Mouse (Mus musculus) kidney, embryonic 15.5 days (tissue): ENCODE data around the gene Map1lc3b. TPM values are rescaled to one million over a fixed set of nuclear protein-coding genes. Genes with fewer than 3 reads are reported as not detected.

Experiments
- ATAC-seq: fragments of 200-750 bp; cut with Nextera tagmentation; replicated peaks from 2 replicates; pipeline ENCODE4 v1.8.0; 2017; ENCODE audit warnings: moderate TSS enrichment; ENCODE audit not compliant: low FRiP score
- H3K27ac ChIP-seq: fragments of 300-500 bp; sonication (generic); 2 replicates; pipeline ENCODE4 v1.5.1; 2015; ENCODE audit warnings: mild to moderate bottlenecking, inconsistent platforms
- H3K27me3 ChIP-seq: fragments of 300-500 bp; sonication (generic); 2 replicates; pipeline ENCODE4 v1.6.1; 2015; ENCODE audit warnings: inconsistent platforms
- H3K36me3 ChIP-seq: fragments of 300-500 bp; sonication (generic); 2 replicates; pipeline ENCODE4 v1.6.1; 2015; ENCODE audit warnings: inconsistent platforms
- H3K4me1 ChIP-seq: fragments of 300-500 bp; sonication (generic); 2 replicates; pipeline ENCODE4 v1.6.1; 2015; ENCODE audit warnings: inconsistent platforms
- H3K4me2 ChIP-seq: fragments of 300-500 bp; sonication (generic); 2 replicates; pipeline ENCODE4 v1.6.1; 2015; ENCODE audit warnings: moderate library complexity, mild to moderate bottlenecking, inconsistent platforms
- H3K4me3 ChIP-seq: fragments of 300-500 bp; sonication (generic); replicated peaks from 2 replicates; pipeline ENCODE4 v1.5.1; 2015; ENCODE audit warnings: mild to moderate bottlenecking, inconsistent platforms
- H3K9ac ChIP-seq: fragments of 300-500 bp; sonication (generic); 2 replicates; pipeline ENCODE4 v1.6.1; 2015; ENCODE audit warnings: mild to moderate bottlenecking, inconsistent platforms
- H3K9me3 ChIP-seq: fragments of 300-500 bp; sonication (generic); replicated peaks from 2 replicates; pipeline ENCODE4 v1.6.1; 2016; ENCODE audit warnings: inconsistent platforms
- WGBS: fragments of 180-500 bp; shearing (Covaris S2); methylation state at CpG from one replicate; pipeline ENCODE4 v1.1.7; 2015; ENCODE audit warnings: mixed read lengths; 5-methylcytosine and 5-hydroxymethylcytosine counted together
- polyA plus RNA-seq: library from polyadenylated mRNA; unstranded; fragments of >200 nt; fragmentation: Nextera tagmentation; extraction: Ambion mirVana; gene quantifications from 2 replicates; pipeline ENCODE4 v1.2.1, GENCODE M21; 2015

The Map1lc3b gene
- polyA plus RNA-seq, 1 experiment from 2014 or later = 183 TPM

DNA sequence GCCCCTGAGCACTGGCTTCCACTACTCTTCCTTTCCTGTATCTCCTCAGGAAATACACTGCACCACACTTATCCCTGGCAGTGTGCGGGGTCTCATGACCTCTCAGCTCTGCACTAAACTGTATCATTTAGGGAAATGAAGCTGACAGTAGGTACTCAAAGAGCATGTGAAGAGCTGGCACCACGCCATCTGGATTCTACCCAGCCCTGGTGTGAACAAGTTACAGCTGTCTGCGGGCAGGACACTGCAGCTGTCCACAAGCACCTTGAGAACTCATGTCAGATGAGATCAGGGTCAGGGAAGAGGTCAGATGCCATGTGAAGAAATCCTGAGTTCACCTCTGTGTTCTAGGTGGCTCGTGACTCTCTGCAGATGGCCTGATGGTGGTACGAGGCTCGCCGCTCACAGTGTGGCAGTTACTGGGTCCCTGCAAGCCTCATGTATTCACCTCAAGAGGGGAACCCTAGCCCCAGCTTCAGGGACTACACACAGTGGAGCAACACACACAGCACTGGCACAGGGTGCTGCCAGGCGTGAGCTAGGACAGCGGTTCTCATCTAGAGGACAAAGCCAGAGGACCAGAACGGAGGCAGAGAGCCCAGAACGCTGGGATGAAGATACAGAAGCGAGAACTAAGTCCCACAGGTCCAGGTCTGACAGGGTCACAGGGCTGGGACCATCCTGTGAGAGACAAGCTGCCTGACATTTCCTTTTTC is 30.8 kb downstream of the Map1lc3b start:
- no peaks in the 10 kb centered on the region for H3K9me3 ChIP-seq
- WGBS = 76% methylated on average over 12 of the region's 12 CpGs
- no peak overlapping the region for H3K4me2 ChIP-seq
- no peak overlapping the region for H3K9ac ChIP-seq
- ATAC-seq = no peak
- no peak overlapping the region for H3K4me3 ChIP-seq
- peak overlapping the region; percentile 76; the same call in 1 of the 2 replicates for H3K27ac ChIP-seq
- peaks cover 21% of the 10 kb centered on the region for H3K36me3 ChIP-seq
- H3K4me1 ChIP-seq = peaks cover 47% of the 10 kb centered on the region
- H3K27me3 ChIP-seq = no peaks in the 10 kb centered on the region

- Histone ChIP-seq H3K4me1 (peaks cover 55% of the 10 kb centered on the region), H3K27ac (0 out of 2 replicates have a peak overlapping the region, but pooled peaks have one; percentile 76), H3K9ac (no peak overlapping the region), H3K36me3 (peaks cover 21% of the 10 kb centered on the region), H3K4me3 (no peak overlapping the region), H3K27me3 (no peaks in the 10 kb centered on the region), H3K4me2 (no peak overlapping the region), H3K9me3 (no peaks in the 10 kb centered on the region)
- 48% methylated on average over 1 of the region's 1 CpGs for WGBS
- no peak for ATAC-seq
These were observed 31.7 kb downstream of the Map1lc3b start for GRCm38 (mm10) chr8:121621879-121622278.

DNA sequence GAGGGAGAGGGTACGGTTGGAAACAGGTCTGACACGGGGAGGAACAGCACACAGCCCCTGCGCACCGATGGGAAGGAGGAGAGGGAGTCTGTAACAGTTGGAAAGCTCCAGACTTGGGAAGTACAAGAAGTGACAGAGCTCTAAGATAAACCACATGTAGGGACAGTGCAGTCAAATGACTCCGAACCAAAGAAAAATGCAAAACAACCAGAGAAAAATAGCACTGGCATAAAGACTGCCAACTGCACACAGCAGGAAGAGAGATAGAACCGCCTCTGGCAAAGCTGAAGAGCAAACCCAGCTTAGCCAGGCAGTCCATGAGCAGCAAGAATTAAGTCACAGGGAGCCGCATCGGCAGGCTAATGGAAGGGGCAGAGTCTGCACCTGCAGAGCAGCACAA is 32.9 kb downstream of the Map1lc3b start:
- Histone ChIP-seq H3K9me3 (no peaks in the 10 kb centered on the region), H3K36me3 (peaks cover 25% of the 10 kb centered on the region), H3K4me2 (no peak overlapping the region), H3K4me3 (no peak overlapping the region), H3K9ac (no peak overlapping the region), H3K27ac (no peak overlapping the region), H3K4me1 (peaks cover 55% of the 10 kb centered on the region), H3K27me3 (no peaks in the 10 kb centered on the region)
- 90% methylated on average over 8 of the region's 8 CpGs for WGBS
- no peak for ATAC-seq

- Histone ChIP-seq H3K4me3 (no peak overlapping the region), H3K4me1 (peaks cover 41% of the 10 kb centered on the region), H3K9me3 (no peaks in the 10 kb centered on the region), H3K27me3 (no peaks in the 10 kb centered on the region), H3K27ac (no peak overlapping the region), H3K4me2 (no peak overlapping the region), H3K9ac (no peak overlapping the region), H3K36me3 (peaks cover 35% of the 10 kb centered on the region)
- WGBS = 92% methylated on average over 4 of the region's 4 CpGs
- no peak for ATAC-seq
These were observed 38.5 kb downstream of the Map1lc3b start for GRCm38 (mm10) chr8:121628681-121629080.

- Histone ChIP-seq H3K4me3 (no peak overlapping the region), H3K9ac (no peak overlapping the region), H3K27me3 (no peaks in the 10 kb centered on the region), H3K27ac (peak overlapping the region; percentile 74), H3K4me1 (peaks cover 38% of the 10 kb centered on the region), H3K4me2 (no peak overlapping the region), H3K36me3 (peaks cover 28% of the 10 kb centered on the region), H3K9me3 (no peaks in the 10 kb centered on the region)
- ATAC-seq = 0 out of 2 replicates have a peak, but pooled peaks have one; percentile 40
- WGBS = 42% methylated on average over 7 of the region's 7 CpGs
These were observed 41.5 kb downstream of the Map1lc3b start for GRCm38 (mm10) chr8:121631645-121632071.

DNA sequence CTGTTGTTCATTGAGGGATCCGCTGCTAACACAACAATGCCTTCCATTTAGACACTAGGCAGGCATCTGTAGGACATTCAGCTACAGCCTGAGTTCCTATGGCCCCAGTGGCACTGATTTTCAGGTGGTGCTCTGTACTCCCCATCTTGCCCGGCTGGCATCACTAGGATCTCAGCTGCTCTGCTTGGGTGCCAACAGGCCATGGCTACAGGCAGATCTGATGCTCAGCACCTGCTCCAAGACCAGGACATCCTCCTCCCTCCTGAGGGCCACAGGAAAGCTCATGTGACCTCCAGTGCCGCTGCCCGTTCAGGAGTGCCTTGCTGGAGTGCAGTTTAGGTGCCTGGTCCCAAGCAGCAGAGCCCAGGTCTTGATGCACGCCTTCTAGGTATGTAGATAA is 42.2 kb downstream of the Map1lc3b start:
- 76% methylated on average over 5 of the region's 5 CpGs for WGBS
- Histone ChIP-seq H3K27me3 (no peaks in the 10 kb centered on the region), H3K4me3 (no peak overlapping the region), H3K9me3 (no peaks in the 10 kb centered on the region), H3K9ac (no peak overlapping the region), H3K27ac (peak overlapping the region; percentile 74), H3K4me1 (peaks cover 43% of the 10 kb centered on the region), H3K36me3 (peaks cover 21% of the 10 kb centered on the region), H3K4me2 (no peak overlapping the region)
- ATAC-seq = no peak

DNA sequence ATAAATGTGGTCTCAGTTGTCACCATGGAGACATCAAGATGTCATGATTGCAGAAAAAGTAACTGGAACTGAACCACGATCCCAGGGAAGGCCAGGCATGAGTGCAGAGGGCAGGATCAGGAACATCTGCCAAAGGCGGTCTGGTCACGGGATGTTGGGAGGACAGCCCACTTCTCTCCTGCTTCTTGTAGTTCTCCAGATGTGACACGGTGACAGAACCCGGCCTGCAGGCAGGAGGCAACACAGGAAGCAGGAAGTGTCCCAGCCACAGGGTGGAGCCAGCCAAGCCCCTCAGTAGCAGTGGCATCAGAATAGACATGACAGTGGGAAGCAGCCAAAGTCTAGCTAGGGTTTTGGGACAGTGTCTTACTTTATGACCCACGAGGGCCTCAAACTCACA is 45.4 kb downstream of the Map1lc3b start:
- H3K27me3 ChIP-seq = no peaks in the 10 kb centered on the region
- 0 out of 2 replicates have a peak overlapping the region, but pooled peaks have one; percentile 38 for H3K27ac ChIP-seq
- H3K4me3 ChIP-seq = no peak overlapping the region

GRCm38 (mm10) chr8:121636180-121636579 is 46.0 kb downstream of the Map1lc3b start:
- Histone ChIP-seq H3K9ac (no peak overlapping the region), H3K4me1 (peaks cover 45% of the 10 kb centered on the region), H3K36me3 (no peaks in the 10 kb centered on the region), H3K4me3 (no peak overlapping the region), H3K27ac (0 out of 2 replicates have a peak overlapping the region, but pooled peaks have one; percentile 38), H3K27me3 (no peaks in the 10 kb centered on the region), H3K9me3 (no peaks in the 10 kb centered on the region), H3K4me2 (no peak overlapping the region)
- 83% methylated on average over 8 of the region's 8 CpGs for WGBS
- ATAC-seq = no peak

More for the DNA sequence above, 45.4 kb downstream of the Map1lc3b start:
- 36% methylated on average over 6 of the region's 6 CpGs for WGBS
- no peaks in the 10 kb centered on the region for H3K36me3 ChIP-seq
- no peaks in the 10 kb centered on the region for H3K9me3 ChIP-seq
- peak; percentile 34; the same call in 1 of the 2 replicates for ATAC-seq
- no peak overlapping the region for H3K9ac ChIP-seq
- H3K4me1 ChIP-seq = peaks cover 48% of the 10 kb centered on the region
- H3K4me2 ChIP-seq = no peak overlapping the region

- Histone ChIP-seq H3K27me3 (no peaks in the 10 kb centered on the region), H3K4me2 (no peak overlapping the region), H3K4me3 (no peak overlapping the region), H3K9ac (no peak overlapping the region), H3K4me1 (peaks cover 59% of the 10 kb centered on the region), H3K27ac (peak overlapping the region; percentile 54; the same call in 1 of the 2 replicates), H3K36me3 (no peaks in the 10 kb centered on the region), H3K9me3 (no peaks in the 10 kb centered on the region)
- WGBS = 65% methylated on average over 3 of the region's 3 CpGs
- ATAC-seq = no peak
These were observed 52.6 kb downstream of the Map1lc3b start for GRCm38 (mm10) chr8:121642804-121643203.

- H3K4me3 ChIP-seq = no peak overlapping the region
- H3K4me2 ChIP-seq = no peak overlapping the region
- H3K27ac ChIP-seq = 0 out of 2 replicates have a peak overlapping the region, but pooled peaks have one; percentile 14
- no peaks in the 10 kb centered on the region for H3K27me3 ChIP-seq
- H3K4me1 ChIP-seq = peaks cover 60% of the 10 kb centered on the region
- no peak for ATAC-seq
- H3K9me3 ChIP-seq = no peaks in the 10 kb centered on the region
- H3K9ac ChIP-seq = no peak overlapping the region
- 71% methylated on average over 11 of the region's 11 CpGs for WGBS
- H3K36me3 ChIP-seq = no peaks in the 10 kb centered on the region
These were observed 53.2 kb downstream of the Map1lc3b start for GRCm38 (mm10) chr8:121643384-121643783.

DNA sequence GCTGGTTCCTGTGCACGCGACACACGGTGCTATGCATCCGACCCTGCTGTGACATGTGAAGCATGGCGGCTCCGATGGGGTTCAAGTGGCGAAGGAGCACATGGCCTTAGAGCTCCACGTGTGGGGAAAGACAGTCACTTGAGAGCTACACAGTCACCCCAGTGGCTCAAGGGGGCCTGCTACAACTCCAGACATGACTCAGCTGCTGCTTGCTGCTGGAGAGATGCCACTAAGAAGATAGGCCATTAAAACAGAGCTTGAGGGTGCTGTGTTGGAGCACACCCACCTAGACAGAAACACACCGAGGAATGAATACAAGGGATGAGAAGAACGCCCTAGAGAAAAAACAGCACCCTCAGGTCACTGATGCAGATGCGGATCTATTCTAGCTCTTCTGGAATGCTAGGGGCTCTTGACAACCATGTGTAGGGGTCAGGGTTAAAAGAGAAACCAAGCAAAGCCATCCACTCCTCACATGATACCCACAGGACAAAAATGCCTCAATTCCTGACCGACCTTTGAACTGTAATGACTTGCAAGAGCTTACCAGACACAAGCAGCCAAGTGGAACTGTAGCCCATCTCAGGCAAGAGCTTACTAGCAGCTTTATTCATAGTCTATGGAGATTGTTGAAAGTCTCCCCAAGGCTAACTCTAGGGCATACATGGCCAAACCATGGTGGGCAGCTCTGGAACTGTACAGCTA is 57.5 kb downstream of the Map1lc3b start:
- Histone ChIP-seq H3K4me1 (peaks cover 82% of the 10 kb centered on the region), H3K27me3 (no peaks in the 10 kb centered on the region), H3K36me3 (no peaks in the 10 kb centered on the region), H3K4me3 (no peak overlapping the region), H3K9me3 (no peaks in the 10 kb centered on the region), H3K4me2 (peak overlapping the region; percentile 23), H3K9ac (no peak overlapping the region), H3K27ac (peak overlapping the region; percentile 57)
- no peak for ATAC-seq
- 66% methylated on average over 12 of the region's 12 CpGs for WGBS
